Mouse (Mus musculus) forebrain, embryonic 14.5 days (tissue): ENCODE results near the gene Rnf43. TPM values are rescaled to one million over a fixed set of nuclear protein-coding genes. Genes with fewer than 3 reads are reported as not detected.

Experiments
- ATAC-seq: fragments of 200-750 bp; cut with Nextera tagmentation; 2 replicates; pipeline ENCODE4 v1.8.0; 2017; ENCODE audit warnings: mild to moderate bottlenecking, moderate library complexity
- DNase-seq: peaks from one replicate; pipeline ENCODE4 v3.0.0-alpha.2; 2015; ENCODE audit warnings: low spot score
- H3K27ac ChIP-seq: fragments of 300-500 bp; sonication (generic); 2 replicates; pipeline ENCODE4 v1.5.1; 2014; ENCODE audit warnings: low read depth, mild to moderate bottlenecking, control low read depth, low read length, moderate library complexity
- H3K27me3 ChIP-seq: fragments of 300-500 bp; sonication (generic); replicated peaks from 2 replicates; pipeline ENCODE4 v1.6.1; 2014; ENCODE audit warnings: low read length, control low read depth, mixed read lengths; ENCODE audit not compliant: control insufficient read depth, insufficient read depth
- H3K36me3 ChIP-seq: fragments of 300-500 bp; sonication (generic); 2 replicates; pipeline ENCODE4 v1.6.1; 2014; ENCODE audit warnings: low read length, control low read depth; ENCODE audit not compliant: control insufficient read depth, insufficient read depth
- H3K4me1 ChIP-seq: fragments of 300-500 bp; sonication (generic); 2 replicates; pipeline ENCODE4 v1.6.1; 2014; ENCODE audit warnings: antibody characterized with exemption, low read length, control low read depth; ENCODE audit not compliant: control insufficient read depth, insufficient read depth
- H3K4me2 ChIP-seq: fragments of 300-500 bp; sonication (generic); 2 replicates; pipeline ENCODE4 v1.6.1; 2014; ENCODE audit warnings: mild to moderate bottlenecking, control low read depth, low read length
- H3K4me3 ChIP-seq: fragments of 300-500 bp; sonication (generic); 2 replicates; pipeline ENCODE4 v1.5.1; 2014; ENCODE audit warnings: low read depth, low read length, control low read depth
- H3K9ac ChIP-seq: fragments of 300-500 bp; sonication (generic); 2 replicates; pipeline ENCODE4 v1.6.1; 2014; ENCODE audit warnings: mild to moderate bottlenecking, low read length, control low read depth, moderate library complexity
- H3K9me3 ChIP-seq: fragments of 300-500 bp; sonication (generic); replicated peaks from 2 replicates; pipeline ENCODE4 v1.6.1; 2016; ENCODE audit warnings: low read length, control low read depth, mixed read lengths; ENCODE audit not compliant: control insufficient read depth
- WGBS: fragments of 180-500 bp; shearing (Covaris S2); extraction: QIAGEN DNeasy Blood & Tissue Kit; methylation state at CpG from one replicate; pipeline ENCODE4 v1.1.7; 2014; 5-methylcytosine and 5-hydroxymethylcytosine counted together
- polyA plus RNA-seq: library from polyadenylated mRNA; unstranded; fragments of >200 nt; fragmentation: Nextera tagmentation; extraction: Ambion mirVana; gene quantifications from 2 replicates; pipeline ENCODE4 v1.2.1, GENCODE M21; 2014

Rnf43 gene
- polyA plus RNA-seq, 1 experiment from 2014 or later = 0.63 TPM

DNA sequence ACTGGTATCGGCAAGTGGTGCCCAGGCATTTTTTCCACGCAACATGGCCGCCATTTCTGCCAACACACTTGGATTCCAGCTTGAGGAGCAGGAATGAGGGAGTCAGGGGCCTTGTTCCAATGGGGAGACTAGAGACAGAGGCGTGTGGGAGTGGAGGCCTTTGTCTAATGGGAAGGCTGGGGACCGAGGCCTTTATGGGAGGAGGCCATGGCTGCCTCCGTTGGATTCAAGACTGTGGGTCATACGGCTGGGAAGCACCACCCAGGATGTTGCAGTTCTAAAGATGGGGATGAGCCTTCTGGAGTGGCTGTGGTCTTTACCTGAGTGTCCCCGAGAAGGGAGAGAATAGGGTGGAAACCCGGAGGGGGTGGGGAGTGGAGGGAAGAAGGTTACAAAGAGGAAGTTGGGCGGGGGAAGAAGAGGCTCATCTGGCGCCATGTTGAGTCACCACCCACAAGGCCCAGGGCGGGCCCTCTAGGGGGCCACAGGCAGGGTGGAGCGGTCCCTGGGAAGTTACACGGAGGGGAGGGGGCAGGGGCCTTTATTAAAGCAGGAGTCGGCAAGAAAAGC is 93.8 kb downstream of the Rnf43 start:
- Histone ChIP-seq H3K27me3 (peaks cover 5% of the 10 kb centered on the region; the same call in 1 of the 2 replicates), H3K36me3 (no peaks in the 10 kb centered on the region), H3K9ac (no peak overlapping the region), H3K9me3 (no peaks in the 10 kb centered on the region), H3K27ac (no peak overlapping the region), H3K4me1 (peaks cover 3% of the 10 kb centered on the region; the same call in 1 of the 2 replicates), H3K4me3 (no peak overlapping the region), H3K4me2 (no peak overlapping the region)
- no peak for DNase-seq
- WGBS = 88% methylated on average over 15 of the region's 15 CpGs
- ATAC-seq = no peak

DNA sequence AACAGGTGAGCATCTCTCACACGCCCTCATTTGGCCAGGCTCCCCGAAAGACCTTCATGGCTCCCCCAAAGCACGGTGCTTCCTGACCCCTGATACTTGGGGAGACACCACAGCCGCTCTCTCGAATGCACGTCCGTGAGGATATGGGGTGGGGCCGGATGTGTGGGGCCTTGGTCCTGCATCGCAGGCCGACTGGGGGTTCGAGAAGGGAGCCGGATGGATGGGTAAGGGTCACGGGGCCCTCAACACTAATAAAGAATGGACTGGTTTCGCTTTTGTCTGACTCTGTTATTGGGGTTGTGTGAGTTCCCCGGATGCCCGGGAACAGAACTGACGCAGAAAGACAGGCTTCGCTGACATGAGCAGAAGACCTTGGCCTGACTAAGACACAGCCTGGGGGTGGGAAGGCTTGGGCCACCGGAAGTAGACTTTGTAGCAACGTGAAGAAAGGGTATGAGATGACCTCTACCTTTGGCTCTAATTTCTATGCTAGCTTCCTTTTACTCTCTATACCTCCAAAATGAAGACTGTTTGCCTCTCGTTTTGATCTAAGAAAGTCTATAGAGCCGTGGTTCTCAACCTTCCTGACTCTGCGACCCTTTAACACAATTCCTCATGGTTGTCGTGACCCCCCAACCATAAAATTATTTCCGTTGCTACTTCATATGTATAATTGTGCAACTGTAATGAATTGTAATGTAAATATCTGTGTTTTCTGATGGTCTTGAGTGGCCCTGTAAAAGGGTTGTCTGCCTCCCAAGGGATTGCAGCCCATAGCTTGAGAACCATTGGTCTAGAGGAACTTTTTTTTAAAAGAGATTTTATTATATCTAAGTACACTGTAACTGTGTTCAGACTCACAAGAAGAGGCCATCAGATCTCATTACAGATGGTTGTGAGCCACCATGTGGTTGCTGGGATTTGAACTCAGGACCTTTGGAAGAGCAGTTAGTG is 94.8 kb downstream of the Rnf43 start:
- no peak overlapping the region for H3K4me2 ChIP-seq
- no peaks in the 10 kb centered on the region for H3K9me3 ChIP-seq
- no peak overlapping the region for H3K27ac ChIP-seq
- no peak overlapping the region for H3K4me3 ChIP-seq
- H3K36me3 ChIP-seq = no peaks in the 10 kb centered on the region
- no peak overlapping the region for H3K9ac ChIP-seq
- DNase-seq (no peak), ATAC-seq (no peak)
- peaks cover 8% of the 10 kb centered on the region for H3K4me1 ChIP-seq
- 90% methylated on average over 25 of the region's 25 CpGs for WGBS
- H3K27me3 ChIP-seq = peaks cover 6% of the 10 kb centered on the region; the same call in 1 of the 2 replicates

DNA sequence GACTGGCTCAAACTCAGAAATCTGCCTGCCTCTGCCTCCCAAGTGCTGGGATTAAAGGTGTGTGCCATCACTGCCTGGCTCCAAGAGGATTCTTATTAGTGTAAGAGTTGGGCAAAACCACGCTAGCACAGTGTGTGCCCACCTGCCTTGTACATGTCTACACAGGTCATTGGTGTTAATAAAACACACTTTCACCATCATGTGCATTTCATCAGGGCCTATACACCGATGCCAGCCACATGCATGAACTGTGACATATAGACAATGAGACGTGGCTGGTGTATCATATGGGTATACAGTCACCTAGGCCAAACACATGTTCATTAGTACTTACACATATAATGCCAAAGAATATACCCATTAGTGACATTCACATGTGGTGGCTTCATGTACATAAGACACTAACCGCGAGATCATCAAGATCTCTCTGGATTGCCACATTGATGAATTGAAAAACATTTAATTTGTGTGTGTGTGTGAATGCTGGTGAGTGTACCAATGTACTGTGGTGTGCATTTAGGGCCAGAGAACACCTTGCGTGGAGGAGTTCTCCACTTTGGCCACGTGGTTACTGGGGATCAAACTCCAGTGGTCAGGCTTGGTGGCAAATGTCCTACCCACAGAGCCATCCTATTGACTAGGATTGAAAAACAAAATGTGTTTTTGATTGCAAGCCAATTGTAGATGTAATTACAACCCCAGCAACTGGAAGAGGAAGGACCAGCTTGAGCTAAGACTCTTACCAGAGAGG is 95.8 kb downstream of the Rnf43 start:
- ATAC-seq (no peak), DNase-seq (no peak)
- Histone ChIP-seq H3K27me3 (peaks cover 9% of the 10 kb centered on the region; the same call in 1 of the 2 replicates), H3K9ac (no peak overlapping the region), H3K36me3 (no peaks in the 10 kb centered on the region), H3K4me2 (no peak overlapping the region), H3K4me3 (no peak overlapping the region), H3K27ac (no peak overlapping the region), H3K4me1 (peaks cover 18% of the 10 kb centered on the region), H3K9me3 (no peaks in the 10 kb centered on the region)
- WGBS = 78% methylated on average over 7 of the region's 7 CpGs

DNA sequence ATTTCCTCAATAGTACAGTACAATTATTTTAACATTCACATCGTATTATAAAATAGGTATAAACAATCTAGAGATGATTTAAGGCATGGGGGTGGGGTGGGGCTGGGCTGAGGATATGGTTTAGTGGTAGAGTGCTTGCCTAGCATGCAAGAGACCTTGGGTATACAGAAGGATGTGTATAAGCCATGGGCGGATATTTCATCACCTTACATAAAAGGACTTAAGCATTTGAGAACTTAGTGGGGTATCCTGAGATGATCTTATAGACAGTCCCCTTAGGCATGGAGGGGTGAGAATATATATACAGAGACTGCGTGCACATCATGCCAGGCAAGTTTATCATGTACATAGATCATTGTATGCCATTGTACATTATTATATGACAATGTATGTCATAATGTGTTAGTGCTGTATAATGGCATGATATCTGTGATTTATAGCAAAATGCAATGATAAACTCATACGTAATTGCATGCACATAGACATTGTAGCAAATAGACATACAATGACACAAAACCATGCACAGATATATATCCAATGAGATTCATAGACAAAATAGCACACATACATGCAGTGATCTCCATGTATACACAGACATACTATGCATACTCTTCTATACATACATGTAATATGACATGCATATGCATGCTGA is 96.6 kb downstream of the Rnf43 start:
- 76% methylated on average over 4 of the region's 4 CpGs for WGBS
- no peak overlapping the region for H3K4me2 ChIP-seq
- no peak overlapping the region for H3K4me3 ChIP-seq
- H3K36me3 ChIP-seq = no peaks in the 10 kb centered on the region
- H3K9me3 ChIP-seq = no peaks in the 10 kb centered on the region
- peaks cover 9% of the 10 kb centered on the region; the same call in 1 of the 2 replicates for H3K27me3 ChIP-seq
- H3K9ac ChIP-seq = no peak overlapping the region
- H3K4me1 ChIP-seq = peaks cover 24% of the 10 kb centered on the region
- no peak for ATAC-seq
- DNase-seq = no peak
- H3K27ac ChIP-seq = no peak overlapping the region

DNA sequence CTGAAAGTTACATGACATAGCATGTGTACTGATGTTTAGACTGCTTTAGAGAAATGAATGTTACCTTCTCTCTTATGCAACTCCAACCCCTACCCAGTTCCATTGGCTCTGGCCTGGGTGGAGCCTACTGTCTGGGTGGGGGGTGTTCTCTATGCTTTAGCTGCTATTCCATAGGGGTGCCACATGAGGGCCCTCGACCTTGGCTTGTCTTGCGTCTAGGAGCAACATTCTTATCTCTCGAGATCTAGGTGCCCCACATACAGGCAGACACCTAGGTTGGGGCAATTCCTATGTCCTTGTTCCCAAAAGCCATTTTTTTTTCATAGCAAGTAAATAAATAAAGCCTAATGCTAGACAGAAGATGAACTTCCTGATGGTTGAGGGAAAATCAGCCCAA is 97.1 kb downstream of the Rnf43 start:
- no peak for ATAC-seq
- H3K27me3 ChIP-seq = peaks cover 9% of the 10 kb centered on the region; the same call in 1 of the 2 replicates

DNA sequence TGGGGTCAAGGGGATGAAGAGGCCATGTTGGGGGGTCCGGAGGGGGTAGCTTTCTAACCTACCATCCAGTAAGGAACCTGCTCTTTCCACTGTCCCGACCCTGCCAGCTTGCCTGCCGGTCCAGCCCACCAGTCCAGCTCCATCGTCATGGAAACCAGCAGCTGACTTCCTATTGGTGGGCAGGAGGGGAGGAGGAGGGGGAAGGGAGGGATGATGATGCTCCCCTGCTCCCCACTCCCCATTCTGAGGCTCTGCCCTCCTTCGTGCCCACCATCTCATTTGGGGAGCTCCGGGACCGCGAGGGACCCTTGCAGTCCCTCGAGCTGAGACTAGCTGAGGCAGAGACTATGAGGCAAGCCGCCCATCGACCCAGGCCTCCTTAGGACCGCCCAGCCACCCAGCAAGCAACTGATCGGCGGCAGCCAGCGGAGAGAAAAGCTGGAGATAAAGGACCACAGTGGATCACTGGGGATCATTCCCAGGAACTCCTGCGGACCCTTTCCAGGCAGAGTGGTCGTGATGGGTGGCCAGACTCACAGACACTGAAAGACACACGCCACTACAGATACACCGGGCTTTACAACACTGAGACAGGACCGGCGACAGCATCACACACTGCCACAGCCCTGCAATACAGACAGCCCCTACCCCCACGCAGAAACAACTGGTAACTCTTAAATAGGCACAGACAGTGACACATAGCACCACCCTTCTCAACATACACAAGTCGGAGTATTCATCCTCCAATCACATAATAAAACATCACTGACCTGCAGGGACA is 98.0 kb downstream of the Rnf43 start, which contains the start of gene Tspoap1:
Gene Tspoap1, plus strand, starts transcription at position 241 of the 781 bp plus-strand sequence.
- H3K36me3 ChIP-seq = no peaks in the 10 kb centered on the region
- peak within 1 kb of the TSS; percentile 96 for H3K4me2 ChIP-seq
- peak within 1 kb of the TSS; percentile 58 for H3K4me3 ChIP-seq
- peaks cover 31% of the 10 kb centered on the region for H3K4me1 ChIP-seq
- peak; percentile 91 for DNase-seq
- ATAC-seq = peak; percentile 81
- peak within 1 kb of the TSS; percentile 82 for H3K9ac ChIP-seq
- no peaks in the 10 kb centered on the region for H3K9me3 ChIP-seq
- peaks cover 9% of the 10 kb centered on the region; the same call in 1 of the 2 replicates for H3K27me3 ChIP-seq
- 4% methylated on average over 23 of the region's 23 CpGs for WGBS
- peak within 1 kb of the TSS; percentile 80 for H3K27ac ChIP-seq

More for the DNA sequence above, 97.1 kb downstream of the Rnf43 start:
- H3K9me3 ChIP-seq = no peaks in the 10 kb centered on the region
- peak; percentile 37 for DNase-seq
- H3K36me3 ChIP-seq = no peaks in the 10 kb centered on the region
- peak overlapping the region; percentile 82; the same call in 1 of the 2 replicates for H3K9ac ChIP-seq
- WGBS = 5% methylated on average over 3 of the region's 3 CpGs
- H3K4me3 ChIP-seq = peak overlapping the region; percentile 58; the same call in 1 of the 2 replicates
- H3K27ac ChIP-seq = no peak overlapping the region
- peak overlapping the region; percentile 96; the same call in 1 of the 2 replicates for H3K4me2 ChIP-seq
- peaks cover 25% of the 10 kb centered on the region for H3K4me1 ChIP-seq

DNA sequence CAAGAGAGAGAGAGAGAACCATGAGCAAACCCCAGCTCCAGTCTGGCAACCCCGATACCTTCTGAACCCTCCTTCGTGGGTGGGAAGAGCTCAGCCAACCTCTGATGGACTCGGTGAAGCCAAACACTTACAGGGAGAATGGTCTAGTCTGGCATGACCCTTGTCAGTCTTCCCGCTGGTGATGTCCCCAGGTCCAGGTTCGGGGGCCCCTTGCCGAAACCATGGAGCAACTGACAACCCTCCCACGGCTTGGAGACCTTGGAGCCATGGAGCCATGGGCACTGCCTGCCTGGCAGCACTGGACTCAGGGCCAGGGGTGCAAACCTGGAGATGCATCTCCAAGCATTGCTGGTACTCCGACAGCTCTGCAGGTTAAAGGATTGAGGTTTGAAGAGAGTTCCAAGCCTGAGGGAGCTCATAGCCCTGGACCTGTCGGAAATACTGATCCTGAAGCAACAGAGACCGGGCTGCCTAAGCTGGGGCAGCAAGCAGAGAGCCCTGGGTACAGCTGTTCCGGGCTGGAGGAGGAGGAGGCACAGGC is 98.7 kb downstream of the Rnf43 start:
- H3K9me3 ChIP-seq = no peaks in the 10 kb centered on the region
- peak overlapping the region; percentile 96 for H3K4me2 ChIP-seq
- peak overlapping the region; percentile 82 for H3K9ac ChIP-seq
- DNase-seq = no peak
- H3K27me3 ChIP-seq = peaks cover 9% of the 10 kb centered on the region; the same call in 1 of the 2 replicates
- WGBS = 63% methylated on average over 11 of the region's 11 CpGs
- H3K27ac ChIP-seq = no peak overlapping the region
- H3K4me1 ChIP-seq = peaks cover 31% of the 10 kb centered on the region
- H3K36me3 ChIP-seq = no peaks in the 10 kb centered on the region
- no peak for ATAC-seq
- H3K4me3 ChIP-seq = peak overlapping the region; percentile 58
